Mouse (Mus musculus) spleen, adult 2 months (tissue): ENCODE data around the gene Rhbdl1. TPM values are rescaled to one million over a fixed set of nuclear protein-coding genes. Genes with fewer than 3 reads are reported as not detected.

Source experiments
- DNase-seq, 2 experiments: peaks; one replicate each; pipeline versions ENCODE4 v3.0.0 to v3.0.0-alpha.2; 2012 to 2021; ENCODE audit warnings: low spot score in 2 of 2, low read depth in 1 of 2
- H3K27ac ChIP-seq: fragments of 200-500 bp; 2 replicates; pipeline ENCODE4 v1.5.1; 2012; ENCODE audit warnings: low read length, inconsistent platforms; ENCODE audit not compliant: insufficient read depth
- H3K27me3 ChIP-seq: fragments of 200-500 bp; 2 replicates; pipeline ENCODE4 v1.6.1; 2012; ENCODE audit warnings: mild to moderate bottlenecking, moderate library complexity, low read length, inconsistent platforms; ENCODE audit not compliant: control insufficient read depth, insufficient read depth
- H3K36me3 ChIP-seq: fragments of 200-500 bp; 2 replicates; pipeline ENCODE4 v1.6.1; 2012; ENCODE audit warnings: mild to moderate bottlenecking, low read length, inconsistent platforms; ENCODE audit not compliant: control insufficient read depth, insufficient read depth
- H3K4me1 ChIP-seq: fragments of 200-500 bp; 2 replicates; pipeline ENCODE4 v1.6.1; 2011; ENCODE audit warnings: inconsistent platforms; ENCODE audit not compliant: control insufficient read depth, insufficient read depth, insufficient read length
- H3K4me3 ChIP-seq: fragments of 200-500 bp; 2 replicates; pipeline ENCODE4 v1.5.1; 2011; ENCODE audit warnings: mild to moderate bottlenecking, inconsistent platforms; ENCODE audit not compliant: insufficient read depth, insufficient read length; ENCODE audit errors: extremely low read depth
- CTCF ChIP-seq: fragments of 200-500 bp; IDR thresholded peaks from 2 replicates; pipeline ENCODE4 v1.5.1; 2011; ENCODE audit warnings: mild to moderate bottlenecking, inconsistent platforms; ENCODE audit not compliant: insufficient read depth, insufficient read length, insufficient replicate concordance; ENCODE audit errors: extremely low read depth
- POLR2A ChIP-seq: fragments of 200-500 bp; IDR thresholded peaks from 2 replicates; pipeline ENCODE4 v1.6.1; 2011; ENCODE audit warnings: low read depth, low read length, inconsistent platforms
- WGBS: fragments of 180-500 bp; shearing (Covaris S2); methylation state at CpG from one replicate; pipeline ENCODE4 v1.1.7; 2018; 5-methylcytosine and 5-hydroxymethylcytosine counted together
- polyA plus RNA-seq: library from polyadenylated mRNA; depleted of rRNA; stranded (reverse); fragments of >200 nt; gene quantifications from 2 replicates; pipeline ENCODE4 v1.2.3, GENCODE M21; 2012

Gene Rhbdl1
- polyA plus RNA-seq, 1 experiment, result 5.5 TPM

- Histone ChIP-seq H3K27ac (no peak overlapping the region), H3K27me3 (no peaks in the 10 kb centered on the region), H3K4me3 (no peak overlapping the region), H3K4me1 (peaks cover 3% of the 10 kb centered on the region; the same call in 1 of the 2 replicates), H3K36me3 (no peaks in the 10 kb centered on the region)
- no peak for DNase-seq
- WGBS, result 91% methylated on average over 6 of the region's 6 CpGs
- TF ChIP-seq POLR2A (no peak), CTCF (no peak)
Measured at GRCm38 (mm10) chr17:25860229-25860628, 23.1 kb upstream of the Rhbdl1 start.

- 0% methylated on average over 21 of the region's 21 CpGs for WGBS
- H3K36me3 ChIP-seq, result peaks cover 26% of the 10 kb centered on the region
- TF ChIP-seq CTCF (peak; percentile 36; the same call in 1 of the 2 replicates), POLR2A (peak; percentile 53; the same call in 1 of the 2 replicates)
Measured at GRCm38 (mm10) chr17:25844396-25844901, 7.4 kb upstream of the Rhbdl1 start, which contains the start of gene Rhot2. Gene Rhot2 (minus strand): TSS chr17:25844851.

GRCm38 (mm10) chr17:25843636-25844395 lies 6.7 kb upstream of the Rhbdl1 start:
- peak overlapping the region; percentile 86 for H3K27ac ChIP-seq
- H3K27me3 ChIP-seq, result no peaks in the 10 kb centered on the region
- DNase-seq, result no peak
- TF ChIP-seq CTCF (no peak), POLR2A (no peak)
- peaks cover 30% of the 10 kb centered on the region for H3K36me3 ChIP-seq
- 1% methylated on average over 38 of the region's 38 CpGs for WGBS
- peaks cover 15% of the 10 kb centered on the region for H3K4me1 ChIP-seq
- peak overlapping the region; percentile 84 for H3K4me3 ChIP-seq

More at GRCm38 (mm10) chr17:25844396-25844901, 7.4 kb upstream of the Rhbdl1 start, which contains the start of gene Rhot2:
- Histone ChIP-seq H3K27ac (peak within 1 kb of the TSS; percentile 86), H3K4me1 (peaks cover 15% of the 10 kb centered on the region), H3K27me3 (no peaks in the 10 kb centered on the region), H3K4me3 (peak within 1 kb of the TSS; percentile 84)
- peak; percentile 81 to 97 for DNase-seq

GRCm38 (mm10) chr17:25843122-25843521 lies 6.0 kb upstream of the Rhbdl1 start:
- Histone ChIP-seq H3K4me3 (no peak overlapping the region), H3K4me1 (peaks cover 15% of the 10 kb centered on the region), H3K27ac (no peak overlapping the region), H3K27me3 (no peaks in the 10 kb centered on the region), H3K36me3 (peaks cover 30% of the 10 kb centered on the region)
- DNase-seq, result no peak
- TF ChIP-seq CTCF, result no peak
- TF ChIP-seq POLR2A, result no peak
- WGBS, result 91% methylated on average over 4 of the region's 4 CpGs

- peaks cover 30% of the 10 kb centered on the region for H3K36me3 ChIP-seq
- no peaks in the 10 kb centered on the region for H3K27me3 ChIP-seq
- H3K4me1 ChIP-seq, result peaks cover 15% of the 10 kb centered on the region
- TF ChIP-seq CTCF (no peak), POLR2A (no peak)
- H3K27ac ChIP-seq, result no peak overlapping the region
- DNase-seq, result no peak
- no peak overlapping the region for H3K4me3 ChIP-seq
- WGBS, result 90% methylated on average over 3 of the region's 3 CpGs
Measured at GRCm38 (mm10) chr17:25842509-25842908, 5.4 kb upstream of the Rhbdl1 start.

GRCm38 (mm10) chr17:25841117-25841880 lies 4.2 kb upstream of the Rhbdl1 start, which contains the start of gene Gm20683:
Gene Gm20683 (minus strand): TSS chr17:25841763.
- WGBS, result 97% methylated on average over 22 of the region's 22 CpGs
- no peak for DNase-seq
- peaks cover 30% of the 10 kb centered on the region for H3K36me3 ChIP-seq
- no peaks in the 10 kb centered on the region for H3K27me3 ChIP-seq
- peaks cover 19% of the 10 kb centered on the region for H3K4me1 ChIP-seq
- TF ChIP-seq POLR2A (no peak), CTCF (no peak)
- H3K4me3 ChIP-seq, result no peak within 1 kb of the TSS
- no peak within 1 kb of the TSS for H3K27ac ChIP-seq

GRCm38 (mm10) chr17:25840519-25840918 lies 3.4 kb upstream of the Rhbdl1 start:
- H3K4me3 ChIP-seq, result no peak overlapping the region
- H3K4me1 ChIP-seq, result peaks cover 19% of the 10 kb centered on the region
- H3K27me3 ChIP-seq, result no peaks in the 10 kb centered on the region
- TF ChIP-seq CTCF, result no peak
- no peak for TF ChIP-seq POLR2A
- H3K36me3 ChIP-seq, result peaks cover 30% of the 10 kb centered on the region
- no peak for DNase-seq
- WGBS, result 95% methylated on average over 6 of the region's 6 CpGs
- no peak overlapping the region for H3K27ac ChIP-seq
